8 mouse cellular contexts compared by ENCODE assay signal in genomic region chr12:80091080-80091479, GRCm38 (mm10). TPM values are rescaled to one million over a fixed set of nuclear protein-coding genes. Genes with fewer than 3 reads are reported as not detected.
DNase-seq lines count a peak whose midpoint lies in the region; ATAC-seq and TF ChIP-seq lines count a peak whose summit lies in the region.

No protein-coding gene starts in this region.

- peaks cover 10% of the 10 kb centered on the region for H3K4me1 ChIP-seq in heart, embryonic 11.5 days (ENCODE audit: control insufficient read depth, insufficient read depth, low read length)
- peaks cover 6% of the 10 kb centered on the region for H3K4me1 ChIP-seq in neural tube, embryonic 15.5 days
- H3K4me1 ChIP-seq in limb, embryonic 14.5 days (ENCODE audit: control insufficient read depth, insufficient read depth, low read length): peaks cover 8% of the 10 kb centered on the region; the same call in 1 of the 2 replicates
- no peaks in the 10 kb centered on the region for H3K4me1 ChIP-seq in stomach, postnatal 0 days (replicated peaks; ENCODE audit: control insufficient read depth, insufficient read depth)

- TF ChIP-seq CTCF in stomach, postnatal 0 days (IDR thresholded peaks at IDR 0.05; ENCODE audit: low read depth): no peak

- TF ChIP-seq EP300 in stomach, postnatal 0 days (optimal IDR thresholded peaks at IDR 0.05): no peak

- no peaks in the 10 kb centered on the region for H3K9me3 ChIP-seq in heart, embryonic 11.5 days (replicated peaks; ENCODE audit: control insufficient read depth, low read length)
- H3K9me3 ChIP-seq in neural tube, embryonic 15.5 days (replicated peaks): no peaks in the 10 kb centered on the region
- H3K9me3 ChIP-seq in limb, embryonic 14.5 days (ENCODE audit: control insufficient read depth, low read length): no peaks in the 10 kb centered on the region
- no peaks in the 10 kb centered on the region for H3K9me3 ChIP-seq in stomach, postnatal 0 days (ENCODE audit: control insufficient read depth, low read length)

- no peaks in the 10 kb centered on the region for H3K27me3 ChIP-seq in heart, embryonic 11.5 days (ENCODE audit: control insufficient read depth, insufficient read depth, low read length)
- H3K27me3 ChIP-seq in neural tube, embryonic 15.5 days (replicated peaks): no peaks in the 10 kb centered on the region
- no peaks in the 10 kb centered on the region for H3K27me3 ChIP-seq in limb, embryonic 14.5 days (ENCODE audit: control insufficient read depth, insufficient read depth, low read length)
- H3K27me3 ChIP-seq in stomach, postnatal 0 days (ENCODE audit: control insufficient read depth, insufficient read depth, low read length): no peaks in the 10 kb centered on the region

- no peak overlapping the region for H3K4me3 ChIP-seq in heart, embryonic 11.5 days (ENCODE audit: low read depth, low read length)
- no peak overlapping the region for H3K4me3 ChIP-seq in neural tube, embryonic 15.5 days (replicated peaks)
- H3K4me3 ChIP-seq in limb, embryonic 14.5 days (replicated peaks; ENCODE audit: low read length): no peak overlapping the region
- H3K4me3 ChIP-seq in stomach, postnatal 0 days (ENCODE audit: low read depth, low read length): no peak overlapping the region

- H3K27ac ChIP-seq in heart, embryonic 11.5 days (ENCODE audit: low read depth, low read length): peak overlapping the region; percentile 72
- peak overlapping the region; percentile 13; the same call in 1 of the 2 replicates for H3K27ac ChIP-seq in neural tube, embryonic 15.5 days (replicated peaks)
- H3K27ac ChIP-seq in limb, embryonic 14.5 days (replicated peaks; ENCODE audit: low read depth, low read length): no peak overlapping the region
- H3K27ac ChIP-seq in stomach, postnatal 0 days (replicated peaks): 0 out of 2 replicates have a peak overlapping the region, but pooled peaks have one; percentile 4

- no peak for DNase-seq in heart, postnatal 25 days (ENCODE audit: low spot score)
- no peak for DNase-seq in neural tube, embryonic 10.5 days (ENCODE audit: extremely low spot score, low spot score)
- DNase-seq in limb, embryonic 14.5 days (ENCODE audit: low spot score): no peak
- no peak for DNase-seq in stomach, postnatal 0 days (ENCODE audit: low spot score)
- DNase-seq in right cerebral cortex, postnatal 10 days (ENCODE audit: low spot score in 2 of 2): no peak
- DNase-seq in cerebellum, adult 11-12 months: no peak

- intact Hi-C loops in heart, postnatal 25 days (cut with DNase I): no loop called here

- no peaks in the 10 kb centered on the region for H3K36me3 ChIP-seq in heart, embryonic 11.5 days (ENCODE audit: control insufficient read depth, insufficient read depth, low read length)
- no peaks in the 10 kb centered on the region for H3K36me3 ChIP-seq in neural tube, embryonic 15.5 days
- H3K36me3 ChIP-seq in limb, embryonic 14.5 days (ENCODE audit: control insufficient read depth, insufficient read depth, low read length): no peaks in the 10 kb centered on the region
- no peaks in the 10 kb centered on the region for H3K36me3 ChIP-seq in stomach, postnatal 0 days (ENCODE audit: control insufficient read depth, insufficient read depth, low read length)

- H3K9ac ChIP-seq in heart, embryonic 11.5 days (ENCODE audit: low read depth, low read length): no peak overlapping the region
- H3K9ac ChIP-seq in neural tube, embryonic 15.5 days (replicated peaks): no peak overlapping the region
- H3K9ac ChIP-seq in limb, embryonic 14.5 days (ENCODE audit: low read depth, low read length, severe bottlenecking): no peak overlapping the region
- H3K9ac ChIP-seq in stomach, postnatal 0 days (ENCODE audit: low read length): 0 out of 2 replicates have a peak overlapping the region, but pooled peaks have one; percentile 13

- TF ChIP-seq POLR2A in limb, embryonic 14.5 days (IDR thresholded peaks at IDR 0.05; ENCODE audit: borderline replicate concordance, extremely low read depth, insufficient read depth, insufficient read length): no peak

- WGBS in heart, embryonic 11.5 days (ENCODE audit: insufficient replicate concordance): 19% methylated on average over 8 of the region's 8 CpGs
- 41% methylated on average over 8 of the region's 8 CpGs for WGBS in neural tube, embryonic 15.5 days
- WGBS in limb, embryonic 14.5 days: 17% methylated on average over 8 of the region's 8 CpGs
- WGBS in stomach, postnatal 0 days: 32% methylated on average over 8 of the region's 8 CpGs

- ATAC-seq in heart, embryonic 11.5 days (replicated peaks; ENCODE audit: insufficient number of reproducible peaks, low FRiP score, low TSS enrichment): no peak
- no peak for ATAC-seq in neural tube, embryonic 15.5 days (ENCODE audit: low FRiP score)
- ATAC-seq in limb, embryonic 14.5 days (ENCODE audit: low FRiP score, low read depth): peak; percentile 23; the same call in 1 of the 2 replicates
- ATAC-seq in stomach, postnatal 0 days (ENCODE audit: low FRiP score, low TSS enrichment): no peak

- peak overlapping the region; percentile 40 for H3K4me2 ChIP-seq in heart, embryonic 11.5 days
- no peak overlapping the region; the same call in 1 of the 2 replicates for H3K4me2 ChIP-seq in neural tube, embryonic 15.5 days
- no peak overlapping the region for H3K4me2 ChIP-seq in limb, embryonic 14.5 days (replicated peaks; ENCODE audit: low read depth, low read length, severe bottlenecking)
- no peak overlapping the region for H3K4me2 ChIP-seq in stomach, postnatal 0 days (replicated peaks; ENCODE audit: low read depth)

RNA-seq across cellular contexts. Expression of gene Zfp36l1, which starts 21.7 kb away (rescaled TPM):
- polyA plus RNA-seq in heart, embryonic 11.5 days (2014; fragmentation: Nextera tagmentation; extraction: Ambion mirVana): 133 and 144 TPM in 2 replicates
- total RNA-seq in heart, postnatal 25 days (2021): 100 to 1,000 TPM in 1 of 2 experiments, 10 to 100 TPM in 1; 96.9 to 110 TPM
- polyA plus RNA-seq in neural tube, embryonic 15.5 days (2015; fragmentation: Nextera tagmentation; extraction: Ambion mirVana): 33.6 and 54.3 TPM in 2 replicates
- polyA plus RNA-seq in limb, embryonic 14.5 days (2012; rRNA removed): 245 and 413 TPM in 2 replicates
- polyA plus RNA-seq in limb, embryonic 14.5 days (2014; fragmentation: Nextera tagmentation; extraction: Ambion mirVana): 195 and 209 TPM in 2 replicates
- 90.8 and 98.5 TPM in 2 replicates for polyA plus RNA-seq in stomach, postnatal 0 days (2015; fragmentation: Nextera tagmentation; extraction: Ambion mirVana)
